Mouse (Mus musculus) heart, postnatal 0 days (tissue): ENCODE data around the gene Pkd1l1.

Source experiments
- CTCF ChIP-seq: IDR thresholded peaks from 2 replicates; pipeline ENCODE4 v1.5.1; 2016; ENCODE audit warnings: antibody characterized with exemption, control low read depth, low read depth
- EP300 ChIP-seq: IDR thresholded peaks from 2 replicates; pipeline ENCODE4 v1.6.1; 2016; ENCODE audit warnings: antibody characterized with exemption, low read depth

DNA sequence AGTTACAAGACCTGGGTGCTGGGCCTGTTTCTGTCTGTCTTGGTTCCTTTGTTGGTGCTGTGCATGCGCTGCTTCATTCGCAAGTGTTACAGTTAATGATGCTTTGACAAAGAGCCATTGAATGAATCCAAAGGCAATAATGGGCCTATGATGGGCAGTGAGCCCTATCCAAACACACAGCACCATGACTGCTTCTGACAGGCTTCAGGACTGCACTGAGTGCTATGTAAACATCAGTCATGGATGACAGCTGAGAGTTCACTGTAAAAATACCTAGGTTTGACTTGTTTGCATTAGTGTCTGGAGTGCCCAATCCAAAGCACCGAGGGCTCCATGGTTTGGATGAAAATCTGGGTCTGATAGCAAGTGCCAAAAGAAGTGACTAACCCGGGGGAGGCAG lies 138.9 kb downstream of the Pkd1l1 start:
- TF ChIP-seq EP300, result no peak
- TF ChIP-seq CTCF, result no peak
